Mouse (Mus musculus) CD4-positive helper T cell, adult 2 months (primary cell): Measurements from ENCODE around the gene Zfp207.
"Not testable (repeated sequence)": the region's sequence is repeated elsewhere in the genome, so short reads cannot be mapped to it uniquely, and the experiment has no call there.

Source experiments
- DNase-seq: peaks from one replicate; pipeline ENCODE4 v3.0.0-alpha.2; 2012; ENCODE audit warnings: low read depth, missing footprints, low spot score

The Zfp207 gene

GRCm38 (mm10) chr11:80410377-80410776 lies 27.3 kb downstream of the Zfp207 start:
- DNase-seq: no peak

DNA sequence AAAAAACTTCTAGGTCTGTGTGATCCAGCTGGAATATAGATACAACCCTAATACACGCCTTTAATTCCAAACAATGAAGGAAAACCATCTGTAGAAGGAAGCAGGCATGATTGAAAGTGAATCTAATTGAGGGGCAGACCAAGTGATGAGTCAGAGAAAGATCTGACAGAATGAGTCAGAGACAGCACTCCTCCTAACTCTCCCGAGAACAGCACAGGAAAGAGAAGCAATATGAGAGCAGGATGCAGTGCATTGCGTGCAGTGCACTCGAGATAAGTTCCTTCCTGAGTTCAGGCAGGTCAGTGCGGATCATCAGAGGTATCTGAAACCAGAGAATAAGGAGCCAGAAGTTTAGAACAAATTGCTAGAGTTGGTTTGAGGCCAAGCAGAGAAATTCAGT lies 34.0 kb downstream of the Zfp207 start:
- DNase-seq: no peak

DNA sequence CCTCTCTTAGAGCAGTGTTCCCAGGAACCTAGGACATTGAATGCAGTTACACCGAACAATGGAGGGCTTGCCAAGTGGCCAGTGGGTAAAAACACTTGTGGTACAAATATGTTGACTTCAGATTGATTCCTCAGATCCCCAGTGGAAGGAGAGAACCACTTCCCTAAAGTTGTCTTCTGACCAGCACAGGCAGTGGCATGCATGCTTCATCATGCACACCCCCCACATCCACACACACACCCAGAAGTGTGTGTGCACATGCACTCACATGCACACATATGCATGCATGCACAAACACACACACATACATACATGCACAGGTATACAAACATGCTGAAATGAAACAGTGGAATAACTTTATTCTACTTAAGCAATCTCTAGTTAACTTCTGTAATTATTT lies 36.7 kb downstream of the Zfp207 start:
- no peak for DNase-seq

- no peak for DNase-seq
Measured at GRCm38 (mm10) chr11:80420202-80420984, 37.3 kb downstream of the Zfp207 start.

DNA sequence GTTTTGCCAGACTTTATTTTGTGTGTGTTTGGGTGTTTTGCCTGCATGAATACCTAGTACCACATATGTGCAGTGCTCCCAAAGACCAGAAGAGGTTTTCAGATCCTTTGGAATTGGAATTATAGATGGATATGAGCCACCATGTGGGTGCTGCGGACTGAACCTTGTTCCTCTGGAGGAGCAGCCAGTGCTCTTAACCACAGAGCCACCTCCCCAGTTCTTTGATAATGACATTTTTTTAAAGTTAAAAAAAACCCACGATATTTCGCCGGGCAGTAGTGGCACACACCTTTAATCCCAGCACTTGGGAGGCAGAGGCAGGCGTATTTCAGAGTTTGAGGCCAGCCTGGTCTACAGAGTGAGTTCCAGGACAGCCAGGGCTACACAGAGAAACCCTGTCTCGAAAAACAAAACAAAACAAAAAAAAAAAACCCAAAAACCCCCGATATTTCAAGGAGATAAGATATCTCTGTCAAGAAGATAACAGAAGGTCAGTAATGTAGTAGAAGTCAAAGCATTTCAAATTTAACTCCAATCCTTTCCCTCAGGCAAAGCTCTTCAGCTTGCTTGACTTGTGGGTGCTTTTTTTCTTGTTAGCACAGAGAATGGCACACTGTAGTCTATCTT lies 38.5 kb downstream of the Zfp207 start:
- no peak for DNase-seq

GRCm38 (mm10) chr11:80424691-80425090 lies 41.6 kb downstream of the Zfp207 start:
- DNase-seq: peak; percentile 60

- DNase-seq: no peak
Measured at GRCm38 (mm10) chr11:80425247-80425778, 42.2 kb downstream of the Zfp207 start.

GRCm38 (mm10) chr11:80426029-80426813 lies 43.1 kb downstream of the Zfp207 start:
- not testable (repeated sequence) for DNase-seq

- peak; percentile 96 for DNase-seq
Measured at GRCm38 (mm10) chr11:80428381-80429008, 45.4 kb downstream of the Zfp207 start, which contains the start of gene Psmd11. Gene Psmd11 (plus strand): TSS chr11:80428615.

GRCm38 (mm10) chr11:80429009-80429475 lies 46.0 kb downstream of the Zfp207 start:
- DNase-seq: peak; percentile 51

DNA sequence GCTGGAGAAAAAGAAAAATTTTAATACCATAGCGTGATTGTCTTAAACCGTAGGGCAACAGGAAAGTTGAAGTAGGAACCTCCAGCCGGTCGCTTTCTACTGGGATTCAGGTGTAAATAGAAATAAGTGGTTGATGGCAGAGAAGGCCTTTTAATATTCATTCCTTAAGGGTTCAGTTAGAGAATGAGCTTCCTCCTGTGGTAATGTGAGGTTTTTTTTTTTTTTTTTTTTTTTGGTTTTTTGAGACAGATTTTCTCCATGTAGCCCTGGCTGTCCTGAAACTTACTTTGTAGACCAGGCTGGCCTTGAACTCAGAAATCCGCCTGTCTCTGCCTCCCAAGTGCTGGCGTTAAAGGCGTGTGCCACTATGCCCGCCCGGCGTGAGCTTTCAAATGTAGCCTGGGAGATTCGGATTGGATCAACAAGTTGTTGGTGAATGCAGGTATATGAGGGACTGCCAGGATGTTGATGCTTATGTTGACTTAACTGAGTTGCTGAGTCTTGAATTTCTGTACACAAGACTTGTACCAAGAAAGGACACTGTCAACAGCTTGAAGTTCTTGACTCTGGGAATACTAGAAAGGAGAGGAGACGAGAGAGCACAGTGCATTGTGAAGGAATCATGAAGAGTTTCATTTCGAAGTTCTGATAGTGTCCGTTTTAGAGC lies 46.6 kb downstream of the Zfp207 start:
- no peak for DNase-seq

- DNase-seq: no peak
Measured at GRCm38 (mm10) chr11:80430366-80430910, 47.4 kb downstream of the Zfp207 start.

GRCm38 (mm10) chr11:80446916-80447315 lies 63.8 kb downstream of the Zfp207 start:
- no peak for DNase-seq

- DNase-seq: no peak
Measured at GRCm38 (mm10) chr11:80449859-80450258, 66.8 kb downstream of the Zfp207 start.

DNA sequence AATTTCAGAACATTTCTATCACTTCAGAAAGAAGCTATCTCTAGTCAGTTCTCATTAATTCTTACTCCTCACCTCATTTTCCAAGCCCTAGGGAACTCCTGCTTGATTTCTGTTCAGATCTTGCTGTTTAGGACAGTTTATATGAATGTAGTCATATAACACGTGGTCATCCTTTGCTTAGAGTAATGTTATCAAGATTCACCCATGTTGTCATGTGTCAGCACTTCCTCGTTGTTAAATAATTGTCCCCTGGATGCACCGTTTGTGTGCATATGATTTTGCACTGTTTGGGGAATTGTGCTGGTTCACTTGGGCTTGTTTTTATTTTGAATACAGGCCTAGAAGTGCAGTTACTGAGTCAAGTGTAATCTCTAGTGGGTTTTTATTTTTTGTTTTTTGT lies 69.2 kb downstream of the Zfp207 start:
- DNase-seq: no peak

- no peak for DNase-seq
Measured at GRCm38 (mm10) chr11:80453198-80453597, 70.1 kb downstream of the Zfp207 start.
